Mouse (Mus musculus) heart, embryonic 11.5 days (tissue): ENCODE measurements around the gene Pde4d. TPM values are rescaled to one million over a fixed set of nuclear protein-coding genes. Genes with fewer than 3 reads are reported as not detected.

Experiments used
- ATAC-seq: fragments of 200-750 bp; cut with Nextera tagmentation; replicated peaks from 2 replicates; pipeline ENCODE4 v1.8.0; 2017; ENCODE audit warnings: moderate library complexity; ENCODE audit not compliant: insufficient number of reproducible peaks, low FRiP score, low TSS enrichment
- H3K27ac ChIP-seq: fragments of 300-500 bp; sonication (generic); 2 replicates; pipeline ENCODE4 v1.5.1; 2014; ENCODE audit warnings: mild to moderate bottlenecking, low read depth, low read length
- H3K27me3 ChIP-seq: fragments of 300-500 bp; sonication (generic); 2 replicates; pipeline ENCODE4 v1.6.1; 2014; ENCODE audit warnings: mild to moderate bottlenecking, low read length, mixed read lengths; ENCODE audit not compliant: control insufficient read depth, insufficient read depth
- H3K36me3 ChIP-seq: fragments of 300-500 bp; sonication (generic); 2 replicates; pipeline ENCODE4 v1.6.1; 2014; ENCODE audit warnings: mild to moderate bottlenecking, low read length, moderate library complexity, mixed read lengths; ENCODE audit not compliant: control insufficient read depth, insufficient read depth
- H3K4me1 ChIP-seq: fragments of 300-500 bp; sonication (generic); 2 replicates; pipeline ENCODE4 v1.6.1; 2014; ENCODE audit warnings: low read length; ENCODE audit not compliant: control insufficient read depth, insufficient read depth
- H3K4me2 ChIP-seq: fragments of 300-500 bp; sonication (generic); 2 replicates; pipeline ENCODE4 v1.6.1; 2014; ENCODE audit warnings: mild to moderate bottlenecking, moderate library complexity
- H3K4me3 ChIP-seq: fragments of 300-500 bp; sonication (generic); 2 replicates; pipeline ENCODE4 v1.5.1; 2014; ENCODE audit warnings: low read depth, low read length
- H3K9ac ChIP-seq: fragments of 300-500 bp; sonication (generic); 2 replicates; pipeline ENCODE4 v1.6.1; 2014; ENCODE audit warnings: mild to moderate bottlenecking, low read depth, low read length, moderate library complexity
- H3K9me3 ChIP-seq: fragments of 300-500 bp; sonication (generic); replicated peaks from 2 replicates; pipeline ENCODE4 v1.6.1; 2016; ENCODE audit warnings: low read length; ENCODE audit not compliant: control insufficient read depth
- WGBS: fragments of 180-500 bp; shearing (Covaris S2); extraction: QIAGEN DNeasy Blood & Tissue Kit; methylation state at CpG from one replicate; pipeline ENCODE4 v1.1.7; 2014; ENCODE audit not compliant: insufficient replicate concordance; 5-methylcytosine and 5-hydroxymethylcytosine counted together
- polyA plus RNA-seq: library from polyadenylated mRNA; unstranded; fragments of >200 nt; fragmentation: Nextera tagmentation; extraction: Ambion mirVana; gene quantifications from 2 replicates; pipeline ENCODE4 v1.2.1, GENCODE M21; 2014

Gene Pde4d
- polyA plus RNA-seq, 1 experiment from 2014 or later: 27.8 TPM

GRCm38 (mm10) chr13:108819846-108820408 is 370.2 kb downstream of the Pde4d start:
- WGBS: 65% methylated on average over 6 of the region's 6 CpGs
- no peaks in the 10 kb centered on the region for H3K36me3 ChIP-seq
- H3K27me3 ChIP-seq: no peaks in the 10 kb centered on the region
- no peak overlapping the region for H3K9ac ChIP-seq
- H3K9me3 ChIP-seq: no peaks in the 10 kb centered on the region
- H3K4me2 ChIP-seq: no peak overlapping the region
- no peak for ATAC-seq
- H3K27ac ChIP-seq: no peak overlapping the region
- no peaks in the 10 kb centered on the region for H3K4me1 ChIP-seq
- H3K4me3 ChIP-seq: no peak overlapping the region

DNA sequence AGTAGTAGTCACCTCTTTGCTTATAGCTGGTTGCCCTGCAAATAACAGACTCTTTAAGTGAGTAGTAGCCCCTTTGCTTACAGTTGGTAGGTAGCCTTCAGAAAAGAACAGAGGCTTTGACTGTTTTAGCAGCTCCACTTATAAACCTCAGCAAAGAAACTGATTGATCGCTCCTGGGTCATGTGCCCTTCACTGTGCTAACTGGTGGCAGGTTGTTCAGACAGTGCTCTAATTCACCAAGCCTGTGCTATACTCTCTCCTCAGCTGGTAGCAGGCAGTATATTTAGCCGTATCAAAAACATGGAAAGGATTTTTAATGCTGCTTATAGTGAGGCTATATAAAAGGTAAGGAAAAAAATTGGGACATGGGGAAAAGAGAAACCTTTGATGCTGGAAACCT is 370.7 kb downstream of the Pde4d start:
- Histone ChIP-seq H3K27ac (no peak overlapping the region), H3K4me1 (no peaks in the 10 kb centered on the region), H3K9ac (no peak overlapping the region), H3K36me3 (no peaks in the 10 kb centered on the region), H3K27me3 (no peaks in the 10 kb centered on the region), H3K9me3 (no peaks in the 10 kb centered on the region), H3K4me2 (no peak overlapping the region), H3K4me3 (no peak overlapping the region)
- no peak for ATAC-seq
- 90% methylated on average over 2 of the region's 2 CpGs for WGBS

GRCm38 (mm10) chr13:108821270-108821669 is 371.5 kb downstream of the Pde4d start:
- 54% methylated on average over 7 of the region's 7 CpGs for whole genome bisulfite sequencing
- Histone ChIP-seq H3K27me3 (no peaks in the 10 kb centered on the region), H3K9ac (no peak overlapping the region), H3K4me3 (no peak overlapping the region), H3K9me3 (no peaks in the 10 kb centered on the region), H3K4me1 (no peaks in the 10 kb centered on the region), H3K4me2 (no peak overlapping the region), H3K36me3 (no peaks in the 10 kb centered on the region), H3K27ac (no peak overlapping the region)
- no peak for ATAC-seq

DNA sequence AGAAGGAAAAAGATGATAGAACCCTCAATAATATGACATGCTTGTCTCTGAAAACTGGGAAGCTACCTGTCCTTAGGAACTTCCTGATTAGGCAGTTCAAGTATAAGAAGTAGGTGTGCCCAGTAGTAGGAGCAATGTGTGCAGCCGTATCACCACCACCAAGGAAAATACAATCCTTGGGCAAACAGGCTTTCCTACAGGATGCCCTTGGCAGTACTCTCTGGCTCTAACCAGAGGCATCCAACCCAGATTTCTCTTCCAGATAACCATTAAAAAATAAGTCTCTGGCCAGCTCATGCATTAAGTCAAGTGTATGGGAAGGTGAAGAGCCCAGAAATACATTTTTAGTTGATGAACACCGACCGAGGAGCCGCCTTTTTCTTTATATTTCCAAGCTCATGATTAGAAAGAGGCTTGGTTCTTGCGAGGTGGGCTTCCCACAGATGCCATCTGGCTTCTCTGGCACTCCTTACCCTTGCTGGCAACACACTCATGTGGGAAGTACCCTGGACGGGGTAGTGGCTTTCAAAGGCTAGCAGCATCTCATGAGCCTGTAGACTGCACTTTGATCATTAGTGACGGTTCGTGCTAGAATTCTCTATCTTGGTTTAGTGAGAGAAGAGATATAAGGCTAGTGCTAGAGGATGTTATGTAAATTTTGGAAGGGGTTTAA is 375.0 kb downstream of the Pde4d start:
- Histone ChIP-seq H3K36me3 (no peaks in the 10 kb centered on the region), H3K4me2 (no peak overlapping the region), H3K9ac (no peak overlapping the region), H3K4me3 (no peak overlapping the region), H3K27ac (no peak overlapping the region), H3K27me3 (no peaks in the 10 kb centered on the region), H3K9me3 (no peaks in the 10 kb centered on the region), H3K4me1 (no peaks in the 10 kb centered on the region)
- WGBS: 80% methylated on average over 8 of the region's 8 CpGs
- ATAC-seq: no peak

GRCm38 (mm10) chr13:108825501-108825900 is 375.8 kb downstream of the Pde4d start:
- no peak overlapping the region for H3K9ac ChIP-seq
- no peak overlapping the region for H3K4me2 ChIP-seq
- ATAC-seq: no peak
- H3K27me3 ChIP-seq: no peaks in the 10 kb centered on the region
- no peaks in the 10 kb centered on the region for H3K4me1 ChIP-seq
- no peak overlapping the region for H3K27ac ChIP-seq
- no peaks in the 10 kb centered on the region for H3K9me3 ChIP-seq
- no peaks in the 10 kb centered on the region for H3K36me3 ChIP-seq
- WGBS: 82% methylated on average over 6 of the region's 6 CpGs
- H3K4me3 ChIP-seq: no peak overlapping the region

DNA sequence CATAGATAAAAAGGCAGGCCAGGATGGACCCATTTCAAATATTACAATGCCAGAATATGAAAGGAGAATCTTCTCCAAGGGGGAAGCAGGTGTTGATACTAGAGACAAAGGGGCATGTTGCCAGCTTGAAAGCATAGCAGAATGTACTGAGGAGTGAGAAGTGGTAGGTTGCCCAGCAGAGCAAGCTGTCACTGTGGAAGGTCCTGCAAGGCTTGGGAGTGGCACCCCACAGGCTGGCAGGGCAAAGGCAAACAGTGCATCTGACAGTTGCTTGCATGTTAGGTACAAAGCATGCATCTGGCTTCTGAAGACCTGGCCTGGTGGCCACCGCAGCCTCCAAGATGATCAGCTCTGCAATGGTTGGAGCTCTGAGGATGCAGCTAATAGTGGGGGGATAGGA is 384.4 kb downstream of the Pde4d start:
- Histone ChIP-seq H3K9me3 (no peaks in the 10 kb centered on the region), H3K4me1 (no peaks in the 10 kb centered on the region), H3K36me3 (no peaks in the 10 kb centered on the region), H3K27ac (no peak overlapping the region), H3K27me3 (no peaks in the 10 kb centered on the region), H3K4me3 (no peak overlapping the region), H3K4me2 (no peak overlapping the region), H3K9ac (no peak overlapping the region)
- no peak for ATAC-seq
- WGBS: 89% methylated on average over 1 of the region's 1 CpGs

DNA sequence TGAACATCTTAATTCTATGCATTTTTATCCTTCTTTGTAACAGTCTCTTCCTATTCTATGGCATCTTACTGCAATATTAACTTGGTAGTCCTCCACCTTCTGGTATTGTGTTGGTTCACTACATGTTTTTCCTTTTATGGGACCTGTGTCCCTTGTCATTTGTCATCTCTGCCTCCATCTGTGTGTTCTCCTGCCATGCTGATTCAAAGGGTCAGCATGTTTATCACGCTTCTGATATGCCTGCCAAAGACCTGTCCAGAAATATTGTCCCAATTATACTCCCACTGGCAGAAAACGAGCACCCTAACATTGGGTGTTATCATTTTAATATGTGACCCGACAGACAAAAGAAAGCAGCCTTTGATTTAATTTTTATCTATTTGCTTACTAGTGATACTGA is 386.6 kb downstream of the Pde4d start:
- H3K36me3 ChIP-seq: no peaks in the 10 kb centered on the region
- 72% methylated on average over 3 of the region's 3 CpGs for WGBS
- H3K27ac ChIP-seq: no peak overlapping the region
- H3K4me1 ChIP-seq: no peaks in the 10 kb centered on the region
- no peaks in the 10 kb centered on the region for H3K27me3 ChIP-seq
- no peak overlapping the region for H3K4me2 ChIP-seq
- no peak overlapping the region for H3K9ac ChIP-seq
- H3K4me3 ChIP-seq: no peak overlapping the region
- H3K9me3 ChIP-seq: no peaks in the 10 kb centered on the region
- no peak for ATAC-seq

- no peak overlapping the region for H3K9ac ChIP-seq
- no peaks in the 10 kb centered on the region for H3K36me3 ChIP-seq
- 68% methylated on average over 7 of the region's 7 CpGs for WGBS
- no peaks in the 10 kb centered on the region for H3K27me3 ChIP-seq
- no peak overlapping the region for H3K27ac ChIP-seq
- H3K4me3 ChIP-seq: no peak overlapping the region
- no peak for ATAC-seq
- no peaks in the 10 kb centered on the region for H3K9me3 ChIP-seq
- no peak overlapping the region for H3K4me2 ChIP-seq
- H3K4me1 ChIP-seq: no peaks in the 10 kb centered on the region
Measured at GRCm38 (mm10) chr13:108839142-108839541, 389.4 kb downstream of the Pde4d start.

DNA sequence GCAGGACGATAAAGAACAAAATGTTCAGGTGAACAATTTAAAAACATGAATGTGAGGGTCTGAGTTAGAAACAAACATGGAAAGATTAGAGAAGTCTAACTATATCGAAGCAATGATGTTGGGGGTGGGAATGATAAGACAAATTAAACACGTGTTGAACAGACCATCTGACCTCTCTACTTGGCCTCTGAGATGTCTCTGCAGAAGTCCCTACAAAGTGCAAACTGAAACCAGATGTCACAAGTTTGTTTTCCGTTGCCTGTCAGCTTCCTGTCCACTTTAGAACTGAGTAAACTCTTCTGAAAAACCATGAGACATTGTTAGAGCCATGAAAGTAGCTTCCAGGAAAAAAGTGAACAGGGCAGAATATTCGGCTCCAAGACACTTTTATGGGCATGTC is 404.3 kb downstream of the Pde4d start:
- Histone ChIP-seq H3K27ac (no peak overlapping the region), H3K9ac (no peak overlapping the region), H3K27me3 (no peaks in the 10 kb centered on the region), H3K4me1 (no peaks in the 10 kb centered on the region), H3K9me3 (no peaks in the 10 kb centered on the region), H3K4me3 (no peak overlapping the region), H3K4me2 (no peak overlapping the region), H3K36me3 (no peaks in the 10 kb centered on the region)
- no peak for ATAC-seq
- 46% methylated on average over 5 of the region's 5 CpGs for WGBS
